Mouse (Mus musculus) heart, postnatal 4 days (tissue): Measurements from ENCODE around the gene Creld1. TPM values are rescaled to one million over a fixed set of nuclear protein-coding genes. Genes with fewer than 3 reads are reported as not detected.

Experiments used
- DNase-seq: peaks from one replicate; pipeline ENCODE4 v3.0.0; 2021
- total RNA-seq, 2 experiments: library from RNA; stranded (reverse); gene quantifications; 2 replicates each; pipeline ENCODE4 v1.2.3; 2021

Creld1 gene
- total RNA-seq: 10 to 100 TPM; 34.6 to 41.5 TPM

DNA sequence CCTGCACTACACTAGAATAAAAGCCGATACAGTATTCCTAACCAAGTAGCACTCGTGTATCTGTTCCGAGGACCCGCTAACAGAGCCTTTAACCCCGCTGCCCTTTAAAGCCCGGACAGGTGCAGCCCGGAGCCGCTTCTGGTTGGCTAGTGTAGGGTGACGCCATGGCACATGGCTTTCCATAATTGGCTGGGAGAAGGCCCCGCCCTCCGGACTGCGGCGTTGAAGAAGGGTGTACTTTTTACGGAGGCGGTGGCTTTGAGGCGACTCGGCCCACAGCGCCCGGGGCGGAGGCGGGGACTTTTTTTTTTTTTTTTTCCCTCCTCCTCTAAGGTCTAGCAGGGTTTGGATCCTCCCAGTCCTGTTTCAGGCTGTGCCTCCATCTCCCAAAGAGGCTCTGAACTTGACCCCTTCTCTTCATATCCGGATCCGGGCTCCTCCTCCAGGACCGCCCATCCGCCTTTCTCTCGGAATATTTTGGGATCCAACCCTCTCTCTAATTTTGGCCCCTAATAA, at the start of gene Creld1:
TSS of gene Creld1 (plus strand) at position 198 of the 516 bp plus-strand sequence.
- peak; percentile 93 for DNase-seq

DNA sequence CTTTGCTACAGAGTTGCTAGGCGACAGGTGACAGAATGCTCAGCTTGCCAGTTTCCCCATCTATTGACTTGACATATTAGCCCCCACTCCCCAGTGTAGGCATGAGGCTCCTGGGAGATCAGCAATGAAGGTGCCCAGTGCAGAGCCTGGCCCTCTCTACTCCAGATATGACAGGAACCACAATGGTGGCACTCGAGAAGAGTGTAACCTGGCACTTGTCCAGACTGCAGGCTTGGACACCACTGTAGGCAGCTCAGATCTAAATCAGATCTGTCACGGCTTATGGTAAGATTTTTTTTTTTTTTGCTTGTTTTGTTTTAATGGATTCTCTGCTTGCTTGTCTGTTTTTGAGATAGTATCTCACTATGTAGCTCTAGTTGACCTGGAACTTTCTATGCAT, 49.4 kb upstream of the Creld1 start:
- no peak for DNase-seq

DNA sequence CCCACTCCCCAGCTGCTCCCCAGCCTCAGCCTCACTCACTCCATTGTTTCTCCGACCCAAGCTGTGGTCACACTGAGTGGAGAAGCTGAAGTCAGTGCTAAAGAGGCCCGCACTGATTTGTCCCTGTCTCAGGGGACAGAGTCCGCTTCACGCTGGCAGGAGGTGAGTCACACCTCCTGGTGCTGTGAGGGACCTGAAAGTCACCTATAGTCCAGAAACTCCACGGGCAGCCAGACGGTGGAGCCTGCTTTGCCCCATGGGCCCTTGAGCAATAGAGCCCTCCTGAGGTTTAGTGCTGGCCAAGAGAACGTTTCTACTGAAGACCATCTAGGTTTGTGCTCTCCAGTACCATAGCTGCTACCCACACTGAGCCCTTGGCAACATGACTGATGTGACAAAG, 48.4 kb upstream of the Creld1 start:
- DNase-seq: no peak

DNA sequence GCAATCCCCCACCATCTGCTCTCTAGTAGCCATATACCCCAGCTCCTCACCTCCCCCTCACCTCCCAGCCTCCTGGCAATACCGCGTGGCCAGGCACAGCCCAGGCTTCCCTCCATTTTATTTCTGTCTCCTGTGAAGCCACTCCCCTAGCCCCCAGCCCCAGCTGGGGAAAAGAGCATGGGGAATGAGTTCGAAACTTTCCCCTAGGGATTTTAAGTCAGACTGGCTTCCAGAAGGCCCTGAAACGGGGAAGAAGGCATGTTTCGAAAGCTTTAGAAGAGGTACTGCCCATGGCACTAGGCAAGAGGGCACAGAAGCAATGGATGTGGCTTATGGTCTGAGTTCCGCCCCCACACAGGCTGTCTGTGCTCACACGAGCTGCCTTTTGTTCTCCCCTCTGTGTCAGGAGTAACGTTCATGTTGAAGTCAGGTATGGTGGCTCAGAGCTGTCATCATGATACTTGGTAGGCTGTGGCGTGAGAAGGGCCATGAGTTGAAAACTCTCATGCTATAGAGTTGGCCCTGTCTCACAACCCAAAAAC, 47.4 kb upstream of the Creld1 start, which contains the start of gene Cidec:
TSS of gene Cidec (minus strand) at position 97 of the 542 bp plus-strand sequence.
- no peak for DNase-seq

DNA sequence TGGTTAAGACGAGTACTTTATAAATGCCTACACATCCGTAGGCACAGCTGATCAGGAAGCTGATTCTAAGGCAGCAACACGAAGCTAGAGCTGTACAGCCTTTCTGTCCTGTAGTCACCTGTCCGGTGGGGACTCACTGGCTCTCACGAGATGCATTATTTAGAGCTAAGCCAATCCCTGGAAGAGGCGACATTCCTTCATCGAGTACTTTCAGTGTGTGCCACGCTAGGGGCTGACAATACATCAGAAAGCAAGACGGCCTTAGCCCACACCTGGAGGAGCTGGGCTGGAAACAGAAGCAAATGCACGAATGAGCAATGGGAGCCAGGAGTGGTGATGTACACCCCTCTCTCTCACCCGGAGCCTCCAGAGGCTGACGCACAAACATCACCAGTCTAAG, 46.0 kb upstream of the Creld1 start:
- DNase-seq: no peak

DNA sequence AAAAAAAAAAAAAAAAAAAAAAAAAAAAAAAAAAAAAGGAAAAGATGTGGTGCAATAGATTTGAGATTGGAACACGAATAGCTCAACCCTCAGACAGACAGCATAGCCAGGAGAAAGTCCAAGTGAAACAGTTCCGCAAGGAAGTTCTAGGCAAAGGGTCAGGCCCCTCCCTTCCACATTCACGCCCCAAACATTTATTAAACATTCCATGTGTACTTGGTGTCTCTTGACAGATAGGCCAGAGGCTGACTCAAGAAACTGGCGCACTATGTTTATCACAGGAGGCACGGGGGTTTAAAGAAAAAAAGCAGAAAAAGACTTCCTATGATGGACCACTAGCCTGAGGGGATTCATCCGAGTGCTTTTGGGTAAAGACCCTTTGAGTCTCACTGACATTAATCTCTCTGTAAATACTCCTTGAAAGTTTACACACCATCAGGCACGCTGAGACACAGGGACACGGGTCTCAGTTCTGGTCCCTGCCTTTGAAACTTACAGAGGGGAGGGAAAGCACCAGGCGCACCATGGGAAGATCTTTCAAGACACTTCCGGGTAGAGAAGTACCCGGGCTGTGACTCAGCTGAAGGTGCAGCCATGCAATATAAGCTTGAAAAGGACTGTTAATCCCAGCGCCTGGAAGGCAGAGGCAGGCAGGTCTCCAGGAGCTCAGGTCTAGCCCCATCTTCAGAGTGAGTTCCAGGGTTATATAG, 44.2 kb upstream of the Creld1 start:
- no peak for DNase-seq

DNA sequence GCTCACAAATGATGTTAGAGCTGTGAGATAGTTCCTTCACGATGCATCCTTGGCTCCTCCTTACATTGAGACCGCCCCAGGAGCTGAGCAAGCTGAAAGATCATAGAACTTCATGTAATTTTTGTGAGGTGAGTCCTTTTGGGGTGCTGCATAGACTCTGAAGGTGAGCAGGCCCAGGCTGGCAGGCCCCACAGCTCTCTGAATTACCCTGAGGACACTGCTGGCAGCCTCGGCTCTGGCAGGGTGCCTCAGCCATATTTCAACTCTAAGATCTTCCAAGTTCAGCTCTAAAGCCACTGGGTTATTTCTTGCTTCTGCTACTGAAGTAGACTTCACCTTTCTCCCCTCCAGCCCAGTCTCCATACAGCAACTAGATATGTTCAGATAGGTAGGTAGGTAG, 42.4 kb upstream of the Creld1 start:
- no peak for DNase-seq

DNA sequence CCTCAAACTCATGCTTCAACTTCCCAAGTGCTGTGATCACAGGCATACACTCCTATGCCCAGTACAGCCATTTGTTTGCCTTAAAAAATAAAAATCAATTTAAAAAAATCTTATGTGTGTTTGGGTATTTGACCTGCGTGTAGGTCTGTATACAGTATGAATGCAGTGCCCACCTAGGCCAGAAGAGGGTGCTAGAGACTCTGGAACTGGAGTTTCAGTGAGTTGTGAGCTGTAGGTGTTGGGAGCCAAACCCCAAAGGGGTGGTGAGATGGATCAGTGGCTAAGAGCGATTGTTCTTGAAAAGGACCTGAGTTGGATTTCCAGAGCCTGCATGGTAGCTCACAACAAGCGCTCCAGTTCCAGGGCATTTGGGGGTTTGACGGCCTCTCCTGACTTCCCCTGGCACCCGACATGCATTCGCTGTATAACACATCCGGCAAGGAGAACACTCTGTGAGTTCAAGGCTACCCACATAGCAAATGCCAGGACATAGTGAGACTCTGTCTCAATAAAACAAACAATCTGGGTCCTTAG, 41.9 kb upstream of the Creld1 start:
- DNase-seq: peak; percentile 80

DNA sequence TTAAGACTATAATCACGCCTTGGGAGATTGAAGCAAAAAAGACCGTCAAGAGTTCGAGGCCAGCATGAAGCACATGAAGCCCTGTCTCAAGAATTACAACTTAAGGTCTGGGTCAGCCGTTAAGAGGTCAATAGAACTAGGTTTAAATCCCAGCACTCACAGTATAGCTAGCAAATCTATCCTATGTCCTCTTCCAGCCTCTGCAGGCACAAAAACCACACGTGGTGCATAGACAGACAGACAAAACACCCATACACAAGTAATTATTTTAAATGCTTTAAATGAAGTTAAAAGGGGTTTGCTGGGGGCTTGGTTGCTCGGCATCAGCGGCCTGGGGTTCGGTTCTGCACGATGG, 41.0 kb upstream of the Creld1 start:
- DNase-seq: no peak

DNA sequence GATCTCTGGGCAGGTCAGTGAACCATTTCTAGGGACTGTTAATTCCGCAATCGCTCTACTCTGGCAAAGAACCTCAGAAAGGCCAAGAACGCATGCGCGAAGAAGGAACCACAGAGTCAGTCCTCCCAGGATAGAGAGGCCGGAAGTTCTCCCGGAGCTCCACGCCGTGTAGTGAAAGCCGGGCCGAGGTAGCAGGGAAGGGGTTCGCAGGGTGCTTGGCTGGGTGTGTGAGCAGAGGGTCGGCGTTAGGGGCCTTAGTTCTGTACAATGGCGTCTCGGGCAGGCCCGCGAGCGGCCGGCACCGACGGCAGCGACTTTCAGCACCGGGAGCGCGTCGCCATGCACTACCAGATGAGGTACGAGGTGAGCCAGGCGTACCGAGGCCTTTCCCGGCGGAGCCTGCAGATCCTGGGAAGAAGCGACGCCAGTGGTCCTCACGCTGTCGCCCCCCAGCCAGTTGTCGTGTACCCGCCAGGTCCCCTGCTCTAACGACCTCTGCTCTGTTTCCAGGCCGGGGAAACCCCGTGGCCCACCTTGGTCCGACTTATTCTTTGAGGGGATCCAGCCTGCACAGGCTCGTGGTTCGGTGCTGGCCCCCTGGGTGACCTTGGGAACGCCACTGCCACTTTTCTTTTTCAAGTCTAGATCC, 40.5 kb upstream of the Creld1 start, which contains the start of gene Jagn1:
TSS of gene Jagn1 (plus strand) at position 128 of the 649 bp plus-strand sequence.
- DNase-seq: peak; percentile 92

DNA sequence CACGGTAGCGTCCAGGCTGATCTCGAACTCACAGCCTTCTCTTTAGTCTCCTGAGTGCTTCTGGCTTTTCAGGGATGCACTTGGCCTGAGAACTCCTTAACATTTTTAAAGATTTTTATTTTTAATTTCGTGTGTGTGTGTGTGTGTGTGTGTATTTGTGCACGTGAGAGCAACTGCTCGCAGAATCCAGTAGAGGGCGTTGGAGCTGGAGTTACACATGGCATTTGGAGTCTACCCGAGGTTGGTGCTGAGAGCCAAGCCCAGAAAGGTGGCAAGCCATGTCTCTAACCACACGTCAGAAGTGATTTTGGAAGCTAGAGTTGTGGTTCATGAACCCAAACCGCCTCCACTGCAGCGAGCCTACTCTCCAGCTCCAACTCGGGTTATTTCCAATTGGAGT, 40.0 kb upstream of the Creld1 start:
- no peak for DNase-seq

DNA sequence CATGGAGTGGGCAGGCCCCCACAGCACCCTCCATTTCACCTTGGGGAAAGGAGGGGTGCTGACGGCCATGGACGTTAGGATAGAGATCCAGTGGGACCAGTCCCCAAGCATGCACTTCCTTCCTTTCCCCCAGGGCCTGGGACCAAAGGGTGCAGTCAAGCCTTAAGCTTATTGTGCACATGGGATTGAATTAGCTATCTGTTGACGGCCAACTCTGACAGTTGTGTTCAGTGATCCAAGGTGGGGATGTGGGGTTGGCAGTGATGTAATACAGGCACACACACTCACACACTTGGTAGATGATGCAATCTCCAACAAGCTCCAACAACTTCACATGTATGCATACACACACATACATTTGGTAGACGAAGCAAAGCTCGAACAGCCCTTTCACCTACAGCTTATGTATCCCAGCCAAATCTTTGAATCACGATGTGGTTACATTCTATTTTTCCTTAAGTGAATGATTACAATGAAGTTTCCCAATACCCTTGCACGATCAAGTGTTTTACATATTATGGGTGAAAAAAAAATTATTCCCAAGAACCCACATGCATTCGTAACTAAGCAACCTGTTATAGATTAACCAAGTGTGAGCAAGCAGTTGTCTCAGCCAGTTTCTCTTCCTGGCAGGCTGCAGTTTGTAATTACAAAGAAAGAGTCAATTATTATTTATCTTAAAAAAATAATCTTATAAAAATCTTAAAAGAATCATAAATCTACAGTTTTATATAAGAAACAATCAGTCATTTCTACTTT, 38.7 kb upstream of the Creld1 start:
- no peak for DNase-seq

DNA sequence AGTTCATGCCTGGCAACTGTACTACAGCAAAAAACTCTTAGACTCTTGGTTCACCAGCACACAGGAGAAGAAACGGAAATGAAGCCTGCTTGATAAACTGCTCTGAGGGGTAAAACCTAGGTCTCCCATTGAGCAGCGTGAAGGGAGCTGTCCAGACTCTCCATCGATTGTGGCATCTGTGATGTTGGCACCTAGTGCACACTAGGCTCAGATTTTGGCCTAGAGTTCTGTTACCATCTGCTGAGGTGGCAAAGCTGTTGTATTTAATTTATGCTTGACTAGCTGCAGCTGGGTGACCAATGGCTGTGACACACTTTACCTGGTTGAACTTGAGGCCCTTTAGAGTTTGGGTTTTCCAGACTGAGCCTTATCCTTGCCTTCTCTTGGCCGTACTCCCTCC, 35.5 kb upstream of the Creld1 start:
- DNase-seq: no peak

DNA sequence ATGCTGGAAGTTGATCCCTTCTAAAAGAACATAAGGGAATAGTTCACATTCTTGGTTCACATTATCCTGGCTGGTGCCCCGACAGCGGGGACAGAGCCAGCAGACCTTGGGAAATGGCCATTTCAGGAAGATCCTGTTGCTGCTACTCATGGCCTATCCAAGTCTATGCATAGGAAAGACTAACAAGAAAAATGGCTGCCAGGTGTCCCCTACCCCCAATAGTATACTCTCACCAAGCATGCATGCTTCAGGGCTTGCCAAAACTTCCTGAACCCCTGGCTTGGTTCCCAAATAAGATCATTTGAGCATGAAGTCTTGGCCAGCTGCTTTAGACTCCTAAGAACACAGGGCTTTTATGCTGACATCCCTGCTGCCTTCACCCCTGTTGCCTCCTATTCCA, 31.3 kb upstream of the Creld1 start:
- DNase-seq: no peak

DNA sequence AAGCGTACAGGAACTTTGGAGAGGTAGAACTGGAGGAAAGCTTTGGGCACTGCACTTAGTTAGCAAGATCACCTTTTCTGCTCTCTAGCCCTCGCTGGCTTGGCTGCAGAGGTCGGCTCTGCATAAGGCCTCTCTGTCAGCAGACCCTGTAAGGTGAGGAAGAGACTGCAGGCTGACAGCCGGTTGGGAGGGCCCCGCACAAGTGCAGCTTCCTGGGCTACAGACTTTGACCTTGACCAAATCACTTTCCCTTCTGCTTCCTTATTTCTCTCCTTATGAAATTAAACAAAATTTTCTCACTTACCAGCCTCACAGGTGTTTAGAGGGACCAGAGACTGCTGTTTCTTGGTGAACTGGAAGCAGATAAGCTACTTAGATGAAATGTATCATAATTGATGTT, 28.1 kb upstream of the Creld1 start:
- DNase-seq: no peak

DNA sequence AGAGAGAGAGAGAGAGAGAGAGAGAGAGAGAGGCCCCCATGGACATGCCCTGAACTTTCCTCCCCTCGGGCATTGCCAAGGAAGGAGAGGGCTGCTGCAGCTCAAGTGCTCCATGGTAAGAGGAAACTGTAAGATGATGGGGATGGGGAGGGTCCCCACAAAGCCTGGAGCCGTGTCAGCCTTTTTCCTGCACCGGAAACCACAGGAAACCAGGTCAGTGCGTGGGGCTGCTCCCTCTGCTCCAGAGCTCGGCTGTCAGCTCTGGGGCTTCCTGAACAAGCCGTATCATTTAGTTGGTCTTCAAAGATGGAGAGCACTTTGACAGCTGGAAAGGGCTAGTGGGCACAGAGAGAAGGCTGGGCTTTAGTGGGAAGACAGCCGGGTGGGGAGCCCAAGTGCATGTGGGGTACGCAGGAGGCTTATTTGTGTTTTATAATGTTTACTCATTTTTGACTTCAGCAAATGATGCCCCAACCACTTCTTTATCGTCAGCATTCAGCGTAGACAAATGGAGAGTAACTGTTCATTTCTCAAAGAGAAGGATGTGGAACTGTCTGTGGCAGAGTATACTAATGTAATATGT, 25.1 kb upstream of the Creld1 start, which contains the start of gene Il17re:
TSS of gene Il17re (plus strand) at position 533 of the 583 bp plus-strand sequence.
- DNase-seq: no peak

DNA sequence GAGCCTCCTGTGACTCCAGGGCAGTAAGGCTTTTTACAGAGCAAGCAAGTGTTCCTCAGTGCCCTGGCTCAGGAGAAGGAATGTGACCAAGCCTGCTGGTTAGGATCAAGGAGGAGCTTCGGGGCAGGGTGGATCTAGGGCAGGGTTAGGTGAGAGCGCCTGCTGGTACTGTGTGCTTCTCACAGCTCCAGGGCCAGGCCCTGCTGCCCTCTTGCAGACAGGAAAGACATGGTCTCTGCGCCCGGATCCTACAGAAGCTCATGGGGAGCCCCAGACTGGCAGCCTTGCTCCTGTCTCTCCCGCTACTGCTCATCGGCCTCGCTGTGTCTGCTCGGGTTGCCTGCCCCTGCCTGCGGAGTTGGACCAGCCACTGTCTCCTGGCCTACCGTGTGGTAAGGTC, 24.5 kb upstream of the Creld1 start:
- DNase-seq: no peak

DNA sequence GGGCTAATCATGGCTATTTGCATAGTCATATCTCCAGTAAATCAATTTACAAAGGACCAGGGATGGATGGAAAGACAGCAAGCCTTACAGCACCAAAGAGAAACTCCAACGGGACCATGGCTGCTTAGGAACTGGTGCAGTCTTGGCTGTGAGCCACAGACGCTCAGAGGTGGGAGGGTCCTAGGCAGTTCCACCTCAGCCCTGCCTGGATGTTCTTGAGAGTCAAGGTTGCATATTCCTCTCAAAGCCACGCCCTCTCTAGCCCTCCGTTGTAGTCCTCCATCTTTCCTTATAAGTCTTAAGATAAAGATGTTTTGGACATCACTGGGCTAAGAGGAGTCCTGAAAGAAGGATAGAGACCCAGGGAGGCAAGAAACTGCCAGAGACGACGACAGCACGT, 19.1 kb upstream of the Creld1 start:
- no peak for DNase-seq

DNA sequence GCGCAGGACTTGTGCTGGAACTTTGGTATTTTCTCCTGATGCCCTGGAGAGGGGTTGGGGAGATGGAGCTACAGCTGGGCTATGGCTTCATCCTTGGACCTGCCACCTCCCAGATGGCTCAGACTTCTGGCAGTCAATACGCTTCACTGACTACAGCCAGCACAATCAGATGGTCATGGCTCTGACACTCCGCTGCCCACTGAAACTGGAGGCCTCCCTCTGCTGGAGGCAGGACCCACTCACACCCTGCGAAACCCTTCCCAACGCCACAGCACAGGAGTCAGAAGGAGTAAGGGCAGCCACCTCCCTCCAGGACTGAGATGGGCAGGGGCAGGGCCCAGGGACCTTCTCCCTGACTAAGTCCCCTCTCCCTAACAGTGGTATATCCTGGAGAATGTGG, 17.5 kb upstream of the Creld1 start:
- DNase-seq: no peak

DNA sequence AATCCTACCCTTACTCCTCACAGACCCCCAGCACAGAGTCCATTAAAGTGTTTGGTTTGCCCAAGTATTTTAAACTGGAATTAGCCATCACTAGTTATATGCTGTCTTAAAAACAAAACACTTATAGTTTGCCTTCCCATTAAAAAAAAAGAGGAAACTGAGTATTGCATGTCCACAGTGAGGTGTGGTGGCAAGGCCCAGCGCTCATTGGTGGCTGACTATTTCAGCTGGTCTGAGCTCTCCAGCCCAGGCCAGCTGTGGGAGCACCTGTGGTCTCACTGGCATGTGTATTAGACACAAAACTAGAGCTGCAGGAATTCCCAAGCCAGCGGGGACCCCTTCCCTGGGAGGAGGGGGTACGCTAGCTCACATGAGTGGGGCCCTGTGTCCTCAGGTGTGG, 14.6 kb upstream of the Creld1 start:
- DNase-seq: no peak

DNA sequence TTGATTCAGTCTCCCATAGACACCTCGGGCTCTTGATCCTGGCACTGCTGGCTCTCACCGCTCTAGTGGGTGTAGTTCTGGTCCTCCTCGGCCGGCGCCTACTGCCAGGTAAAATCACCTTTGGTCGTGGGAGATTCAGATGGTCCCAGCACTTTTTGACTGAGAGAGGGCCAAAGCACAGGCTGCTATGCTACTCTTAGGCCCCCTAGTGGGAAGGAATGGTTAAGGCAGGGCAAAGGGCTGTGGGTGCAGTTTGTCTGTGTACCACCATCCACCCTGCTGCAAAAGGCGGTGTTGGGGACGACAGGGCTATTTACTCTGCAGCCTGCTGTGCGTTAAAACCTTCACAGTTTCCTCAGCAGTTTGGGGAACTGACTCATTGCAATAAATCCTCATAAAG, 14.1 kb upstream of the Creld1 start:
- peak; percentile 81 for DNase-seq

DNA sequence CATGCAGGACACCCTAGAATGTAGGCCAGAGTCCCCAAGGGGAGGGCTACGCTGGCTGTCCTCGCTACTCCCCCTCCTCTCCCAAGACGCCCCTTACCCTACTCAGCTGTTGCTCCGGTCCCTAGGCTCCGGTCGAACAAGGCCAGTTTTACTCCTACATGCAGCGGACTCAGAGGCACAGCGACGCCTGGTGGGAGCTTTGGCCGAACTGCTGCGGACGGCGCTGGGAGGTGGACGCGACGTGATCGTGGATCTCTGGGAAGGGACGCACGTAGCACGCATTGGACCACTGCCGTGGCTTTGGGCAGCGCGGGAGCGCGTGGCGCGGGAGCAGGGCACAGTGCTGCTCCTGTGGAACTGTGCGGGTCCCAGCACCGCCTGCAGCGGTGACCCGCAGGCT, 13.7 kb upstream of the Creld1 start:
- DNase-seq: peak; percentile 86
